Mouse (Mus musculus): ENCODE data around the gene Tmem106c.

Gene Tmem106c

DNA sequence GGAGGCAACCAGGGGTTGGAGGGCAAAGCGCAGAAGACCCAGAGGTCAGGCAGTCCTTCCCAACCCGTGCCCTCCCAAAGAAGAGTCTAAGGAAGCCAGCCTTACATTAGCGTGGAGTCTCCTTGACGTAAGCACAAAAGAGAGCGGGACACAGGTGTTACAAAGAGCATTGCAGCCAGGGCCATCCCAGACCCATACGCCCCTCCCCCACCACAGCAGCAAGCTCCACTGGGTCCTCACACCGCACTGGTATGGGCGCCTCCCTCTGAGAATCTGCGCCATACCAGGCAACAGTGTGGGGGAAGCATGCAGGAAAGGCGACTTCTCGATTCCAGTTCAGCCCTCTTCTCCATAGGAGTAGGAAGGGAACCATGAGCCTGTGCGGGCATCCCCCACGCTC is 35.5 kb downstream of the Tmem106c start:
- in situ Hi-C loops (cut with MboI), result no loop called here

DNA sequence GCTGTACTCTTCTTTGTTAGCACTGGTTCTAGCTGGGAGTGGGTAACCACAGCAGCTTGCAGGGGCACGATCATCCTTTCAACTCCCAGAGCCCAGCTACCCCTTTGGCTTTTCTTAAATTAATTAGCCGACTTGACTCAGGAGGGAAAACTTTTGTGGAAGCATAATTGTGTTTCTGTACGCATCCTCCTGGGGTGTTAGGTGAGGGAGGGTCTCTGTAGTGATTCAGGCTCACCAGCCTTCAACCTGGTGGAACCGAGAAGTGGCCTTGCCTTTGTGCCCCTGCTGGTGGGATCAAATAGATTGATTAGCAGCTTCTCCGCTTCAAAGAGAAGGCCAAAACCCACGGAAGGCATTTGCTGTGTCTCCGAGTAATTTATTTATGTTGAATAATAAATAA is 36.0 kb downstream of the Tmem106c start:
- in situ Hi-C loops (cut with MboI), result no loop called here

GRCm38 (mm10) chr15:98001321-98002112 is 37.5 kb downstream of the Tmem106c start:
- in situ Hi-C loops (cut with MboI), result no loop called here

DNA sequence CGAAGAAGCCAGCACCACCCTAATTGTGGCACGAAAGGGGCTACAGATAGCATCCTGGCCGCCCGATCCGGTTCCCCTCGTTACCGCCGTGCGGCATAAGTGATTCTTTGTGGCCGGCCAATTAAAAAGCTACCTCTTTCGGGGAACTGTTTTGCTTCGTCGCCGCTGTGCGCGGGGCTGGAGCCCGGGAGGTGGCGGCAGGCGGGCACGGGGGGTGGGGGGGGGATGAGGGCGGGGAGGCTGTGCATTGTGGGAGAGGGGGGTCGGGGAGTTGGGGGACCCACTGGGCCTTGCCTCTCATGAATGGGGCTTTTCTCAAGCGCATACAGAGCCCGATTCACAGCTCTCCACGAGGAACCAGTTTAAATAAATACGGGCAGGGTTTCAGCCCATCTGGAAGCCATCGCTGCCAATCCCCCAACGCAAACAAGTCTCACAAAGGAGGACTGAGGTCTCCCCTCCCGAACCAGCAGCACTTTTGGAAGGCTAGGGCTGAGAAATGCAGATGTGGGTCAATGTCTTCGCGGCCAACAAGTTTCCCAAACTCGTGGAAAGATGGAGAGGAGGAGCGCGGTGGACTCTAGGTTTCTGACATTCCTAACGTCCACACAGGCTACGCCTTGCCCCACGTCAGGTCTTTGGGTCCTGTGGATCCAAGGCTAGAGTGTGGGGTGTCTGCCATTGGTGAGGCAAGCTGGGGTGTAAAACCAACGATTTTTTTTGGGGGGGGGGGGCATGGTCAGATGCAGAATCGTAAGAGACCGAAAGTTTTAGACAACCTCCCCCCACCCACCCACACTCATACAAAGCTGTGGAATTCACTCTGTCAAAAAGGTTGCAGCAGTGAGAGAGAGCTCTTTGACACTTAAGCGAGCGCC is 38.4 kb downstream of the Tmem106c start:
- in situ Hi-C loops (cut with MboI), result no loop called here

GRCm38 (mm10) chr15:98002991-98003821 is 39.2 kb downstream of the Tmem106c start:
- in situ Hi-C loops (cut with MboI), result no loop called here

DNA sequence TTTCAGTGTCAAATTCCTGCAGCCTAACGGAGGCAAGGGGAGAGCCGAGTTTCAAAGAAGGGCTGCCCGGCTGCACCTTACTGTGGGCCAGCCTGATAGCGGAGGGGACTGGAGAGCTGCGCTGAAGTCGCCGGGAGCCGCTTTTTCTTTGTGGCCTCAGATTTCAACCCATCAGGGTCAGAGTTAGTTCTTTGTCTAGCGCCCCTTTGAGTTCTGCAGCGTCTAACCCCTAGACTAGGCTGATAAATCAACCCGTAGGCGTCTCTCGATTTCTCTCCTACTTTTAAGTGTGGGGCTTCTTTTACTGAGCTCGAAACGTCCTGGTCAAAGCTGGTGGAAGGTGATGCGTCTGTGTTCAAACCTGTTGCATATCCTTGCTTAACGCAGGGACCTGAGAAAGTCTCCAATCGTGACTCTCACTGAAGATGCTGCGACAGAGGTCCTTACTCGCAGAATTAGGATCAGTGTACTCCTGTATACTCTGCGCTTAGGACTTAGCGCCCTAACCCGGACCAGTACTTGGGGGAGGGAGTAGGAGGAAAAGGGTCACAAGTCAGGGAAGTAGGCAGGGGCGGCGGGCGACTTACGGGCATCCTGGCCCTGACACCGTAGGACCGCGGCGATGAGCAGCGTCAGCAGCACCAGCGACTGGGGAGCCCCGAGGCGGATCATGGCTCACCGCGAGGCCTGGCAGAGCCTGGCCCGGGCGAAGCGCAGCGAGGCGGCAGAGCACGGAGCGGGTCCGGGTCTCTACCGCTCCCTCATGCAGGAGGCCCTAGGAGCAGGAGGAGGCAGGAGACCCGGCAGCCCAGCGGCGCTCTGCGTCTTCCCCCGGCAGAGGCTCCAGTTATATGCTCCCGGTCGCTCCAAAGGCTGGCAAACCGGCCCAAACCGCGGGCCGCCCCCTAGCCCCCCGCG is 40.1 kb downstream of the Tmem106c start, which contains the start of gene Col2a1:
Col2a1 (minus strand) TSS at position 874 of the 918 bp plus-strand sequence.
- in situ Hi-C loops (cut with MboI), result no loop called here

DNA sequence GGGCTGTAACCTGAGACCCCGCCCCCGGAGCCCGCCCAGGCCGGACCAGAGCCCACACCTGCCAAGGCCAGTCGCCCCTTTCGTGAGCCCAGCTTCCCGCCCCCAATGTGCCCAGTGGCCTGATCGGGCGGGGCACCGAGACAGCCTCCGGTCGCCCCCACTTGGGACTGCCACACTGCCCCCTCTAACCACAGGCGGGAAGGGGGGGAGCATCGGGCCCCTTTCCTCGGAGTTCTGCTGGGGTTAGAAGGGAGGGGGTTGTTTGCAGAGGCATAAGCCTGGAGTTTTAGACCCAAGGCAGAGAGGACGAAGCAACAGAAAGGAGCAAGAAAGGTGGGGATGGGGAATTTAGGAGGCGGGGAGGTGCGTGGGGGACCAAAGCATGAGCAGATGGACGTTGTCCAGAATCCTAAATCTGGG is 40.8 kb downstream of the Tmem106c start:
- in situ Hi-C loops (cut with MboI), result no loop called here

- in situ Hi-C loops (cut with MboI), result no loop called here
These were observed 41.2 kb downstream of the Tmem106c start for GRCm38 (mm10) chr15:98005181-98005580.

DNA sequence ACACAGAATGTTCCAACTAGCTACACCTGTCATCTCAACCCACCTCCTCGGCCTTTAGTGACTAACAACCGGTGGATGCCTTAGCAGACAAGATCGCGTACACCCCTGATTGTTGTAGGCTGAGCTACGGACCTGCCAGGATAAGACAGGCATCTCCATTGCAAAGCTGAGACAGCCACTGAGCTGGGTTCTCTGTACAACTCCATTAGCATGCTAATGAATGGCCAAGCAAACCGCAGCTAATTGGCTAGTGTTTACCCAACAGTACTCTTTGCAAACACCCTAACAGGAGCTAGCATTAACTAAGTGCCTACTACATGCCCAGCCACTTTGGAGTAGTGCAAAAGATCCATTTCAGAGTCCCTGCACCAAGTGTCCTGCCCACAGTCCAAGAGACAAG is 48.8 kb downstream of the Tmem106c start:
- in situ Hi-C loops (cut with MboI), result no loop called here

- in situ Hi-C loops (cut with MboI), result no loop called here
These were observed 53.9 kb downstream of the Tmem106c start for GRCm38 (mm10) chr15:98017925-98018324.

DNA sequence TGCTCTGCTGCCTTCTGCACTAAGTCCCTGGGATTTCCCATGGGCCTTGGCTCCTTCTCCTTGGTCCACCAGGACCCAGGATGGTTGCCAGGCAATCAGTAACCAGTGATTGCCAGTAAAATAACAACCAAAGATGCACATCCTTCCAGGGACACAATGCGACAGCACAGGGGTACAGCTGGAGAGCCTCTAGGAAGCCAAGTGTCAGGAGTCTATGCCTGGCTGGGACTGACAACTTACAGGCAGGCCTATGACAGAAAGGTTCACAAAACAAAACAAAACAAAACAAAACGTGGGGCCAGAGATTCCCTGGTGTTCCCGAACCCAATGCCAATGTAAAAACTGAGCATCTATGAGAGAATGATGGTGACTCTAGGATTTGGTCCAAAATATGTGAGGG is 55.0 kb downstream of the Tmem106c start:
- in situ Hi-C loops (cut with MboI), result no loop called here

Data from mature B cell (primary cell).